Mouse (Mus musculus) lung, postnatal 0 days (tissue): ENCODE measurements around the gene Hspa1a.

Experiments used
- CTCF ChIP-seq: IDR thresholded peaks from 2 replicates; pipeline ENCODE4 v1.5.1; 2016; ENCODE audit warnings: antibody characterized with exemption, mild to moderate bottlenecking
- EP300 ChIP-seq: IDR thresholded peaks from 2 replicates; pipeline ENCODE4 v1.6.1; 2016; ENCODE audit warnings: antibody characterized with exemption, mild to moderate bottlenecking, control low read depth

- TF ChIP-seq CTCF (no peak), EP300 (no peak)
Observed at GRCm38 (mm10) chr17:34944362-34944761, 27.6 kb downstream of the Hspa1a start.
